Mouse (Mus musculus) brain, adult 10 weeks (tissue): ENCODE measurements around the gene Rarg. TPM values are rescaled to one million over a fixed set of nuclear protein-coding genes. Genes with fewer than 3 reads are reported as not detected.

Source experiments
- polyA plus RNA-seq: library from polyadenylated mRNA; stranded (reverse); fragments of 350-450 nt; fragmentation: Illumina TruSeq; extraction: RNeasy Lipid Tissue Mini Kit (QIAGEN cat#74804); gene quantifications from one replicate; pipeline ENCODE4 v1.2.3, GENCODE M21; 2015; ENCODE audit warnings: low read depth, low replicate concordance

The Rarg gene
- polyA plus RNA-seq: 7.9 TPM

GRCm38 (mm10) chr15:102257202-102258075 lies at the start of gene Rarg:
Gene Rarg (minus strand): TSS chr15:102257517.

GRCm38 (mm10) chr15:102295633-102296367 lies 38.5 kb upstream of the Rarg start, which contains the start of gene Espl1:
Gene Espl1 (plus strand): TSS chr15:102296266.

GRCm38 (mm10) chr15:102279092-102279782 lies 21.9 kb upstream of the Rarg start, which contains the start of gene Mfsd5:
Gene Mfsd5 (plus strand): TSS chr15:102279454.

DNA sequence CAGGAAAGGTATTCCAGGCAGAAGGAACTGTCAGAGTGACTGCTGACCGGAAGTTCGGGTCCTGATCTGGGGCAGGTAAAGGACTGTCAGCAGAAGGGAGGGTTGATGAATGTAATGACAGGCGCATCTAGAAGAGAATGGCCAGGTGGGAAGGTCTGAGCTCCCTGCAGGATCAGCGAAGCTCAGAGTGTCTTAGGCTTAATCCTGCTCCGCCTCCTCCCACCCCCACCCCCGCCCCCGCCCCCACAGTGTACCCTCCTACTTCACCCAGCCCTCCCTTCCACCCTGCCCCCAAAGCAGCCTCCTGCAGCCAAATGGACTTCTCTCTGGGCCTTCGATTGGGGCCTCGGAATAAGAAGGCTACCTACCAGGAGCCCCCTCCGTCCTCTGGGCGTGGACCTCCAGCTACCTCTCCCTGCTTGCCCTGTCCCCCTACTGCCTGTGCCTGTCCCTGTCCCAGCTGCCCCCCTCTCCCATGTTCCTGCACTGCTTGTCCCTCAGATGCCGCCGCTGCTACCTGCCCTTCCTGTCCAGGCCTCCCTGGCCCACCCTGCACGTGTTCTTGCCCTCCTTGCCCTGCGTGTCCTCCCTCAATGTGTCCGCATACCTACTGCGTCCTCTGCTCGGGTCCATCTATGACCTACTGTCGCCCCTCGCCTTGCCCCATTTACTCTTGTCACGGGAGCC lies 13.1 kb upstream of the Rarg start, which contains the start of gene Gm9918:
Gm9918 (plus strand) TSS at position 290 of the 687 bp plus-strand sequence.

DNA sequence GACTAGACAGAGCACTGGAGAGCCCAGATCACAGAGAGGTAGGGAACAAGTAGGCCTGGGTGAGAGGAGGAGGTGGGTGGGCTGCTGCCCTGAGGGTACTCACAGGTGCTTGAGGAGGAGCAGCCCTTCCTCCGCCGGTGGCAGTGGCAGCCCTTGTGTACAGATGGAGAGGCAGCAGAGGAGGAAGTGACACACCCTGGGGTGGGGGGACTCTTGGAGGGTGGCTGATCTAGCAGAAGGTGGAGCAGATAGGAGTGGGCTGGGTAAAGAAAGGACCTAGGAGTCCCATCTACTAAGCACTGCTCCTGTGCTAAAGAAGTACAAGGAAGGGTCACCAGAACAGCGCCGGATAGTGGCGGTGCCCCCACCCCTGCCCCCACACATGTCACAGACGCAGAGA lies 25.6 kb downstream of the Rarg start, which contains the start of gene Itgb7:
Itgb7 (minus strand) TSS at position 197 of the 400 bp plus-strand sequence.

GRCm38 (mm10) chr15:102204674-102205505 lies 52.4 kb downstream of the Rarg start, which contains the start of gene Csad:
Gene Csad (minus strand): TSS chr15:102204724.

GRCm38 (mm10) chr15:102202971-102203834 lies 54.1 kb downstream of the Rarg start, which contains the start of gene Zfp740:
Gene Zfp740 (plus strand): TSS chr15:102203249.

Other genes starting within 250 kb of the Rarg start
- 1.9 TPM for gene Krt18, start 229.3 kb downstream of the Rarg start, polyA plus RNA-seq
- 110 TPM for gene Eif4b, start 183.7 kb downstream of the Rarg start, polyA plus RNA-seq
- 20.3 TPM for gene Tns2, start 157.1 kb downstream of the Rarg start, polyA plus RNA-seq
- gene Spryd3, start 121.3 kb downstream of the Rarg start, polyA plus RNA-seq: 141 TPM
- 61.4 TPM for gene Igfbp6, start 113.2 kb downstream of the Rarg start, polyA plus RNA-seq
- gene Soat2, start 107.0 kb downstream of the Rarg start, polyA plus RNA-seq: 0.19 TPM
- gene Zfp740, start 54.3 kb downstream of the Rarg start, polyA plus RNA-seq: 47.4 TPM
- 22.9 TPM for gene Csad, start 52.8 kb downstream of the Rarg start, polyA plus RNA-seq
- gene Itgb7, start 25.6 kb downstream of the Rarg start, polyA plus RNA-seq: 1.1 TPM
- not detected for gene Gm9918, start 13.0 kb upstream of the Rarg start, polyA plus RNA-seq
- 38.4 TPM for gene Mfsd5, start 21.9 kb upstream of the Rarg start, polyA plus RNA-seq
- gene Espl1, start 38.7 kb upstream of the Rarg start, polyA plus RNA-seq: 0.37 TPM
- gene Pfdn5, start 68.6 kb upstream of the Rarg start, polyA plus RNA-seq: 664 TPM
- gene Myg1, start 74.2 kb upstream of the Rarg start, polyA plus RNA-seq: 74.3 TPM
- 19.5 TPM for gene Aaas, start 93.3 kb upstream of the Rarg start, polyA plus RNA-seq
- 1.3 TPM for gene Sp7, start 109.7 kb upstream of the Rarg start, polyA plus RNA-seq
- 10.4 TPM for gene Sp1, start 148.6 kb upstream of the Rarg start, polyA plus RNA-seq
- 0.61 TPM for gene Amhr2, start 187.8 kb upstream of the Rarg start, polyA plus RNA-seq
- 73.3 TPM for gene Prr13, start 201.5 kb upstream of the Rarg start, polyA plus RNA-seq
- gene Pcbp2, start 213.0 kb upstream of the Rarg start, polyA plus RNA-seq: 487 TPM
- gene Gm10337, start 246.2 kb upstream of the Rarg start, polyA plus RNA-seq: not detected